Mouse (Mus musculus): ENCODE data around the gene Clptm1l. TPM values are rescaled to one million over a fixed set of nuclear protein-coding genes. Genes with fewer than 3 reads are reported as not detected.

Clptm1l gene
- 71.7 and 99.7 TPM in 2 replicates for polyA plus RNA-seq (2012; rRNA removed)

GRCm38 (mm10) chr13:73603522-73604155, at the start of gene Clptm1l:
Gene Clptm1l (plus strand): TSS chr13:73604006.

GRCm38 (mm10) chr13:73626745-73627549, 23.1 kb downstream of the Clptm1l start, which contains the start of gene Tert:
Gene Tert (plus strand): TSS chr13:73626911.

Other genes starting within 250 kb of the Clptm1l start
- gene Lpcat1, start 136.8 kb upstream of the Clptm1l start, polyA plus RNA-seq (2012; rRNA removed) = 66.4 and 74.4 TPM in 2 replicates
- gene Slc6a3, start 67.3 kb upstream of the Clptm1l start, polyA plus RNA-seq (2012; rRNA removed) = 0.16 and 0.18 TPM in 2 replicates
- gene Tert, start 22.9 kb downstream of the Clptm1l start, polyA plus RNA-seq (2012; rRNA removed) = 8.5 and 18.7 TPM in 2 replicates
- gene Slc6a18, start 74.0 kb downstream of the Clptm1l start, polyA plus RNA-seq (2012; rRNA removed) = 0.14 TPM in 1 of 2 replicates, not detected in the other
- gene Slc6a19, start 100.9 kb downstream of the Clptm1l start, polyA plus RNA-seq (2012; rRNA removed) = 0.16 and 0.17 TPM in 2 replicates
- gene Slc12a7, start 129.1 kb downstream of the Clptm1l start, polyA plus RNA-seq (2012; rRNA removed) = 44.8 and 61.4 TPM in 2 replicates
- gene Nkd2, start 243.6 kb downstream of the Clptm1l start, polyA plus RNA-seq (2012; rRNA removed) = 18.1 and 25.7 TPM in 2 replicates

Data from central nervous system, embryonic 11.5 days (tissue).